Mouse (Mus musculus) heart, adult 2 months (tissue): ENCODE results near the gene Kat2b. TPM values are rescaled to one million over a fixed set of nuclear protein-coding genes. Genes with fewer than 3 reads are reported as not detected.

Experiments
- DNase-seq, 2 experiments: peaks; one replicate each; pipeline ENCODE4 v3.0.0; 2021
- H3K27ac ChIP-seq: fragments of 200-600 bp; 2 replicates; pipeline ENCODE4 v1.8.1; 2022
- H3K27me3 ChIP-seq: fragments of 200-500 bp; 2 replicates; pipeline ENCODE4 v1.6.1; 2012; ENCODE audit warnings: mild to moderate bottlenecking, low read length, inconsistent platforms, mixed read lengths; ENCODE audit not compliant: control insufficient read depth, insufficient read depth
- H3K36me3 ChIP-seq: fragments of 200-500 bp; 2 replicates; pipeline ENCODE4 v1.6.1; 2012; ENCODE audit warnings: low read length, inconsistent platforms; ENCODE audit not compliant: control insufficient read depth, insufficient read depth
- H3K4me1 ChIP-seq: fragments of 200-500 bp; 2 replicates; pipeline ENCODE4 v1.6.1; 2011; ENCODE audit warnings: low read length; ENCODE audit not compliant: control insufficient read depth, insufficient read depth
- H3K4me3 ChIP-seq: fragments of 200-600 bp; 2 replicates; pipeline ENCODE4 v1.8.1; 2022
- H3K79me2 ChIP-seq: fragments of 200-500 bp; replicated peaks from 2 replicates; pipeline ENCODE4 v1.6.1; 2012; ENCODE audit warnings: mild to moderate bottlenecking, inconsistent platforms, low read length, moderate library complexity, mixed read lengths; ENCODE audit not compliant: control insufficient read depth, insufficient read depth
- H3K9ac ChIP-seq: fragments of 200-500 bp; 2 replicates; pipeline ENCODE4 v1.6.1; 2012; ENCODE audit warnings: low read depth, mild to moderate bottlenecking, control low read depth, inconsistent platforms, low read length, mixed read lengths
- CTCF ChIP-seq: fragments of 200-600 bp; IDR thresholded peaks from 2 replicates; pipeline ENCODE4 v1.8.1; 2022; ENCODE audit warnings: antibody characterized with exemption, mild to moderate bottlenecking, moderate library complexity
- EP300 ChIP-seq: fragments of 200-500 bp; IDR thresholded peaks from 2 replicates; pipeline ENCODE4 v1.6.1; 2011; ENCODE audit warnings: low read depth, low read length, control low read depth; ENCODE audit not compliant: insufficient read depth
- POLR2A ChIP-seq: fragments of 200-500 bp; IDR thresholded peaks from 2 replicates; pipeline ENCODE4 v1.6.1; 2011; ENCODE audit warnings: mild to moderate bottlenecking, low read depth, low read length, control low read depth; ENCODE audit not compliant: insufficient read depth
- WGBS: fragments of 180-500 bp; shearing (Covaris S2); methylation state at CpG from one replicate; pipeline ENCODE4 v1.1.7; 2018; 5-methylcytosine and 5-hydroxymethylcytosine counted together
- intact Hi-C: fragments of 180-260 bp; cut with DNase I; formaldehyde crosslinking; loops from one replicate; pipeline ENCODE4 v1.15.1; 2025
- polyA plus RNA-seq: library from polyadenylated mRNA; depleted of rRNA; stranded (reverse); fragments of >200 nt; gene quantifications from 2 replicates; pipeline ENCODE4 v1.2.3, GENCODE M21; 2012
- total RNA-seq, 2 experiments: library from RNA; stranded (reverse); gene quantifications; 2 replicates each; pipeline ENCODE4 v1.2.3; 2021

Kat2b gene
- total and polyA plus RNA-seq, 3 experiments: 20.0 to 82.9 (median 78.7) TPM

- peaks cover 9% of the 10 kb centered on the region for H3K36me3 ChIP-seq
- no peak for TF ChIP-seq EP300
- no peak for TF ChIP-seq CTCF
- no peak for TF ChIP-seq POLR2A
- H3K4me3 ChIP-seq: no peak overlapping the region
- intact Hi-C loops: no loop called here
- H3K9ac ChIP-seq: no peak overlapping the region
- H3K79me2 ChIP-seq: no peaks in the 10 kb centered on the region
- 49% methylated on average over 6 of the region's 6 CpGs for WGBS
- H3K4me1 ChIP-seq: no peaks in the 10 kb centered on the region
- H3K27me3 ChIP-seq: no peaks in the 10 kb centered on the region
- DNase-seq: no peak
- H3K27ac ChIP-seq: no peak overlapping the region
These were observed 94.6 kb downstream of the Kat2b start for GRCm38 (mm10) chr17:53661056-53661840.

GRCm38 (mm10) chr17:53664267-53664666 lies 97.6 kb downstream of the Kat2b start:
- H3K9ac ChIP-seq: no peak overlapping the region
- WGBS: 59% methylated on average over 3 of the region's 3 CpGs
- no peaks in the 10 kb centered on the region for H3K27me3 ChIP-seq
- no peaks in the 10 kb centered on the region for H3K4me1 ChIP-seq
- H3K27ac ChIP-seq: no peak overlapping the region
- H3K36me3 ChIP-seq: peaks cover 9% of the 10 kb centered on the region
- intact Hi-C loops: no loop called here
- no peaks in the 10 kb centered on the region for H3K79me2 ChIP-seq
- TF ChIP-seq POLR2A: no peak
- TF ChIP-seq EP300: no peak
- TF ChIP-seq CTCF: no peak
- no peak for DNase-seq
- H3K4me3 ChIP-seq: no peak overlapping the region

- Histone ChIP-seq H3K4me1 (no peaks in the 10 kb centered on the region), H3K36me3 (peaks cover 9% of the 10 kb centered on the region)
- TF ChIP-seq CTCF (no peak), EP300 (no peak), POLR2A (no peak)
These were observed 98.2 kb downstream of the Kat2b start for GRCm38 (mm10) chr17:53664703-53665382.

GRCm38 (mm10) chr17:53670453-53670852 lies 103.8 kb downstream of the Kat2b start:
- H3K27ac ChIP-seq: no peak overlapping the region
- no peak overlapping the region for H3K4me3 ChIP-seq
- no peak for TF ChIP-seq POLR2A
- no peak for TF ChIP-seq EP300
- TF ChIP-seq CTCF: no peak
- no peak for DNase-seq
- WGBS: 87% methylated on average over 8 of the region's 8 CpGs
- no peak overlapping the region for H3K9ac ChIP-seq
- no peaks in the 10 kb centered on the region for H3K79me2 ChIP-seq
- H3K27me3 ChIP-seq: no peaks in the 10 kb centered on the region
- intact Hi-C loops: no loop called here
- H3K4me1 ChIP-seq: no peaks in the 10 kb centered on the region
- no peaks in the 10 kb centered on the region; the same call in 1 of the 2 replicates for H3K36me3 ChIP-seq

More at GRCm38 (mm10) chr17:53664703-53665382, 98.2 kb downstream of the Kat2b start:
- Histone ChIP-seq H3K27ac (no peak overlapping the region), H3K79me2 (no peaks in the 10 kb centered on the region), H3K27me3 (no peaks in the 10 kb centered on the region), H3K4me3 (no peak overlapping the region), H3K9ac (no peak overlapping the region)
- 86% methylated on average over 2 of the region's 2 CpGs for WGBS
- DNase-seq: no peak
- intact Hi-C loops: no loop called here

- no peak for TF ChIP-seq EP300
- TF ChIP-seq CTCF: peak; percentile 62
- H3K36me3 ChIP-seq: no peaks in the 10 kb centered on the region
- DNase-seq: no peak
These were observed 112.1 kb downstream of the Kat2b start for GRCm38 (mm10) chr17:53678716-53679115.

GRCm38 (mm10) chr17:53688321-53688720 lies 121.7 kb downstream of the Kat2b start:
- no peak for TF ChIP-seq EP300
- no peak for TF ChIP-seq CTCF
- no peak for TF ChIP-seq POLR2A
- Histone ChIP-seq H3K4me3 (no peak overlapping the region), H3K27ac (no peak overlapping the region), H3K9ac (no peak overlapping the region), H3K4me1 (peaks cover 2% of the 10 kb centered on the region), H3K27me3 (no peaks in the 10 kb centered on the region), H3K79me2 (no peaks in the 10 kb centered on the region), H3K36me3 (peaks cover 3% of the 10 kb centered on the region; the same call in 1 of the 2 replicates)
- intact Hi-C loops: loop anchor here (2.0 kb wide), 3 partner anchors 120 to 210 kb away; partner anchors contain the start of gene Rab5a
- WGBS: 7% methylated on average over 1 of the region's 1 CpGs
- no peak for DNase-seq

More at GRCm38 (mm10) chr17:53678716-53679115, 112.1 kb downstream of the Kat2b start:
- Histone ChIP-seq H3K4me1 (no peaks in the 10 kb centered on the region), H3K27ac (no peak overlapping the region), H3K27me3 (no peaks in the 10 kb centered on the region), H3K4me3 (no peak overlapping the region), H3K79me2 (no peaks in the 10 kb centered on the region), H3K9ac (no peak overlapping the region)
- intact Hi-C loops: loop anchor here (5.0 kb wide), 1 partner anchor 154 kb away; no protein-coding TSS in a partner anchor
- 65% methylated on average over 8 of the region's 8 CpGs for WGBS
